ENCODE assay signal across 16 mouse cellular contexts in the genomic region with DNA sequence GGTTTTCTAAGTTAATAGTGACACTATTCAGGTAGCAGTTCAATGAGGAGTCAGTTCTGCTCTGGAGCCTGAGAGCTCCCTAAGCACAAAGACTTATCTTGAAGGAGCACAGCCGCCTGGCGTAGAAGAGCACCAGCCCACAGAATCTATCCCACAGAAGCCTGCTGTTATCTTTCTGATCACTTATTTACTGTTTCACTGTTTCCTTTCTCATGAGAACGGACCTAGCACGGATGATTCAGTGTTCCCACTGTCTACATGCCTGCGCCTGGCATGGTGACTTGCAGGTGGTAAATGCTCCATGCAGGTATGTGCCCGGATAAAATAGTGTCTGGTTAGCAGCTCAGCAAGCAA. TPM values are rescaled to one million over a fixed set of nuclear protein-coding genes. Genes with fewer than 3 reads are reported as not detected.
DNase-seq lines count a peak whose midpoint lies in the region; ATAC-seq and TF ChIP-seq lines count a peak whose summit lies in the region.
"Had no signal": no experiment of that assay in that cellular context is flagged by ENCODE, and none has a peak within 500 bp of the region (broad histone marks: within the 10 kb centered on the region; RNA-seq: fewer than 3 reads in every experiment).

No protein-coding gene starts in this region.

- peak; percentile 59 for ATAC-seq in intestine, embryonic 15.5 days
- no peak for ATAC-seq in intestine, postnatal 0 days
- ATAC-seq in activated CD4-positive, CD25-positive, alpha-beta regulatory T cell, adult 4 months, result peak; percentile 44
- peak; percentile 36 for ATAC-seq in inflammation-experienced regulatory T-cells, adult 6 months
- ATAC-seq in megakaryocyte, adult 5-6 weeks (ENCODE audit: poor library complexity, severe bottlenecking), result peak; percentile 11; the same call in 1 of the 2 replicates

- H3K4me1 ChIP-seq in intestine, embryonic 15.5 days (replicated peaks), result no peaks in the 10 kb centered on the region
- H3K4me1 ChIP-seq in intestine, postnatal 0 days (replicated peaks; ENCODE audit: control insufficient read depth, insufficient read depth, low read length), result no peaks in the 10 kb centered on the region
- H3K4me1 ChIP-seq: hindbrain, embryonic 10.5 days; midbrain, embryonic 10.5 days had no signal

- no peak for TF ChIP-seq CTCF in intestine, postnatal 0 days (IDR thresholded peaks at IDR 0.05; ENCODE audit: low read depth)

- H3K4me3 ChIP-seq in intestine, embryonic 15.5 days (replicated peaks), result no peak overlapping the region
- no peak overlapping the region for H3K4me3 ChIP-seq in intestine, postnatal 0 days (ENCODE audit: low read depth, low read length)
- H3K4me3 ChIP-seq: heart, embryonic 13.5 days; hindbrain, embryonic 10.5 days; midbrain, embryonic 10.5 days; myocyte had no signal

- H3K9ac ChIP-seq in intestine, embryonic 15.5 days, result no peak overlapping the region
- no peak overlapping the region for H3K9ac ChIP-seq in intestine, postnatal 0 days (ENCODE audit: low read depth, low read length)
- H3K9ac ChIP-seq: heart, embryonic 13.5 days; lung, embryonic 14.5 days had no signal

- no peak overlapping the region for H3K27ac ChIP-seq in intestine, embryonic 15.5 days
- H3K27ac ChIP-seq in intestine, postnatal 0 days (ENCODE audit: low read depth, low read length), result no peak overlapping the region
- H3K27ac ChIP-seq: heart, embryonic 13.5 days; hindbrain, embryonic 10.5 days; midbrain, embryonic 10.5 days had no signal

- DNase-seq in layer of hippocampus, postnatal 25 days (ENCODE audit: extremely low spot score in 1 of 2, low spot score in 1 of 2), result no peak
- DNase-seq in layer of hippocampus, adult 11-12 months (ENCODE audit: low spot score), result no peak
- DNase-seq in layer of hippocampus, adult 9-10 months (ENCODE audit: low spot score), result no peak
- DNase-seq: cerebellum, adult 9-11 months; kidney, adult 9 months; left cerebral cortex, postnatal 4 days; lung, embryonic 14.5 days had no signal

- H3K36me3 ChIP-seq in intestine, embryonic 15.5 days, result no peaks in the 10 kb centered on the region
- H3K36me3 ChIP-seq in intestine, postnatal 0 days (ENCODE audit: control insufficient read depth, insufficient read depth), result no peaks in the 10 kb centered on the region
- H3K36me3 ChIP-seq: heart, embryonic 13.5 days; hindbrain, embryonic 10.5 days; midbrain, embryonic 10.5 days had no signal

- WGBS in intestine, embryonic 15.5 days, result 56% methylated on average over 6 of the region's 6 CpGs
- 52% methylated on average over 6 of the region's 6 CpGs for WGBS in intestine, postnatal 0 days

- no peaks in the 10 kb centered on the region for H3K9me3 ChIP-seq in intestine, embryonic 15.5 days
- H3K9me3 ChIP-seq in intestine, postnatal 0 days (ENCODE audit: control insufficient read depth), result no peaks in the 10 kb centered on the region
- H3K9me3 ChIP-seq: heart, embryonic 13.5 days; hindbrain, embryonic 10.5 days; midbrain, embryonic 10.5 days had no signal

- H3K4me2 ChIP-seq in intestine, embryonic 15.5 days (replicated peaks), result no peak overlapping the region
- no peak overlapping the region for H3K4me2 ChIP-seq in intestine, postnatal 0 days (replicated peaks; ENCODE audit: low read depth)
- H3K4me2 ChIP-seq: heart, embryonic 13.5 days; lung, embryonic 14.5 days had no signal

- H3K27me3 ChIP-seq in intestine, embryonic 15.5 days (replicated peaks), result no peaks in the 10 kb centered on the region
- no peaks in the 10 kb centered on the region for H3K27me3 ChIP-seq in intestine, postnatal 0 days (replicated peaks; ENCODE audit: control insufficient read depth, insufficient read depth, low read length)
- H3K27me3 ChIP-seq: heart, embryonic 13.5 days had no signal

RNA-seq across cellular contexts. Expression of a gene that starts 27.8 kb away (rescaled TPM):
- polyA plus RNA-seq in intestine, embryonic 15.5 days (2015; fragmentation: Nextera tagmentation; extraction: Ambion mirVana), result 19.7 and 20.6 TPM in 2 replicates
- 15.2 and 16.7 TPM in 2 replicates for polyA plus RNA-seq in intestine, postnatal 0 days (2015; fragmentation: Nextera tagmentation; extraction: Ambion mirVana)
- 100 to 1,000 TPM in 1 of 2 experiments, 10 to 100 TPM in 1; 96.6 to 101 TPM for polyA plus RNA-seq in activated CD4-positive, CD25-positive, alpha-beta regulatory T cell, adult 4 months (2017; shearing (Covaris generic))
- polyA plus RNA-seq in inflammation-experienced regulatory T-cells, adult 6 months (2017; shearing (Covaris generic)), result 100 to 1,000 TPM in 2 of 3 experiments, 10 to 100 TPM in 1; 95.7 to 123 (median 121) TPM
- total RNA-seq in megakaryocyte, adult 5-6 weeks (2015), result 104 and 105 TPM in 2 replicates
- 181 and 183 TPM in 2 replicates for total RNA-seq in megakaryocyte, adult 5-6 weeks (2017)
- 10 to 100 TPM; 20.5 to 25.2 TPM for total RNA-seq in layer of hippocampus, postnatal 25 days (2021)
